Mouse (Mus musculus) c-Kit-positive CD71-negative TER-119-negative erythroid progenitor cells, embryonic 14.5 days (primary cell): ENCODE data around the gene Apom.

Source experiments
- DNase-seq: peaks from one replicate; pipeline ENCODE4 v3.0.0-alpha.2; 2013; ENCODE audit warnings: low read depth

Gene Apom

GRCm38 (mm10) chr17:35131500-35132173 is at the start of gene Apom:
Gene Apom, minus strand, starts transcription at chr17:35132050.
- DNase-seq = no peak

- no peak for DNase-seq
These were observed 48.2 kb upstream of the Apom start for GRCm38 (mm10) chr17:35180093-35180492.

GRCm38 (mm10) chr17:35178528-35178927 is 46.7 kb upstream of the Apom start:
- DNase-seq = no peak

GRCm38 (mm10) chr17:35175968-35176367 is 44.1 kb upstream of the Apom start, which contains the start of gene Aif1:
Gene Aif1, minus strand, starts transcription at chr17:35176068.
- DNase-seq = no peak

GRCm38 (mm10) chr17:35175382-35175781 is 43.5 kb upstream of the Apom start:
- DNase-seq = no peak

- no peak for DNase-seq
These were observed 42.5 kb upstream of the Apom start for GRCm38 (mm10) chr17:35174201-35174977.

- no peak for DNase-seq
These were observed 41.5 kb upstream of the Apom start for GRCm38 (mm10) chr17:35173329-35173728.

GRCm38 (mm10) chr17:35172445-35173234 is 40.8 kb upstream of the Apom start:
- no peak for DNase-seq

- peak; percentile 62 for DNase-seq
These were observed 36.8 kb upstream of the Apom start for GRCm38 (mm10) chr17:35168541-35169207.

- no peak for DNase-seq
These were observed 35.9 kb upstream of the Apom start for GRCm38 (mm10) chr17:35167794-35168193.

- DNase-seq = peak; percentile 89
These were observed 34.6 kb upstream of the Apom start for GRCm38 (mm10) chr17:35166352-35167035.

- DNase-seq = no peak
These were observed 33.8 kb upstream of the Apom start for GRCm38 (mm10) chr17:35165451-35166155.

- peak; percentile 98 for DNase-seq
These were observed 33.0 kb upstream of the Apom start, which contains the start of gene Prrc2a for GRCm38 (mm10) chr17:35164568-35165450. Gene Prrc2a, minus strand, starts transcription at chr17:35164897.

GRCm38 (mm10) chr17:35164218-35164567 is 32.3 kb upstream of the Apom start:
- no peak for DNase-seq

GRCm38 (mm10) chr17:35163326-35164081 is 31.7 kb upstream of the Apom start:
- DNase-seq = no peak

GRCm38 (mm10) chr17:35162730-35163129 is 30.9 kb upstream of the Apom start:
- DNase-seq = no peak

GRCm38 (mm10) chr17:35162121-35162520 is 30.3 kb upstream of the Apom start:
- DNase-seq = no peak

- no peak for DNase-seq
These were observed 29.6 kb upstream of the Apom start for GRCm38 (mm10) chr17:35161421-35161820.

- DNase-seq = no peak
These were observed 27.8 kb upstream of the Apom start for GRCm38 (mm10) chr17:35159638-35160037.
